Mouse (Mus musculus) cerebellum, postnatal 10 days (tissue): ENCODE measurements around the gene Sertad3.

Source experiments
- DNase-seq, 2 experiments: peaks; one replicate each; pipeline ENCODE4 v3.0.0; 2021; ENCODE audit warnings: mixed read lengths in 2 of 2

Gene Sertad3

GRCm38 (mm10) chr7:27471390-27472120, 2.0 kb upstream of the Sertad3 start:
- DNase-seq: no peak

- peak in 1 of 2 experiments; percentile 40 for DNase-seq
These were observed 972 bp upstream of the Sertad3 start for GRCm38 (mm10) chr7:27472596-27472995.

- DNase-seq: no peak
These were observed 394 bp downstream of the Sertad3 start for GRCm38 (mm10) chr7:27473835-27474489.

- DNase-seq: peak; percentile 99
These were observed 954 bp downstream of the Sertad3 start for GRCm38 (mm10) chr7:27474490-27474954.

GRCm38 (mm10) chr7:27475596-27475995, 2.0 kb downstream of the Sertad3 start:
- DNase-seq: no peak

- no peak for DNase-seq
These were observed 2.6 kb downstream of the Sertad3 start for GRCm38 (mm10) chr7:27476098-27476635.

GRCm38 (mm10) chr7:27478561-27478960, 5.0 kb downstream of the Sertad3 start:
- no peak for DNase-seq

- DNase-seq: no peak
These were observed 6.2 kb downstream of the Sertad3 start for GRCm38 (mm10) chr7:27479750-27480149.

GRCm38 (mm10) chr7:27480506-27480905, 6.9 kb downstream of the Sertad3 start:
- DNase-seq: no peak

- DNase-seq: no peak
These were observed 7.5 kb downstream of the Sertad3 start for GRCm38 (mm10) chr7:27480927-27481626.

- DNase-seq: peak; percentile 78 to 86
These were observed 8.0 kb downstream of the Sertad3 start for GRCm38 (mm10) chr7:27481627-27481969.

- no peak for DNase-seq
These were observed 10.3 kb downstream of the Sertad3 start for GRCm38 (mm10) chr7:27483860-27484259.

- DNase-seq: no peak
These were observed 12.7 kb downstream of the Sertad3 start for GRCm38 (mm10) chr7:27486102-27486769.

- peak; percentile 99 to 100 for DNase-seq
These were observed 13.5 kb downstream of the Sertad3 start, which contains the start of gene Sertad1 for GRCm38 (mm10) chr7:27486770-27487697. Sertad1 (plus strand) TSS chr7:27486910.

GRCm38 (mm10) chr7:27487740-27488268, 14.2 kb downstream of the Sertad3 start:
- peak; percentile 68 to 69 for DNase-seq

- peak; percentile 34 to 37 for DNase-seq
These were observed 15.8 kb downstream of the Sertad3 start for GRCm38 (mm10) chr7:27489270-27489869.

GRCm38 (mm10) chr7:27490227-27490542, 16.6 kb downstream of the Sertad3 start:
- DNase-seq: no peak

GRCm38 (mm10) chr7:27490543-27491329, 17.2 kb downstream of the Sertad3 start:
- peak; percentile 88 to 89 for DNase-seq

GRCm38 (mm10) chr7:27491856-27492255, 18.3 kb downstream of the Sertad3 start:
- no peak for DNase-seq

GRCm38 (mm10) chr7:27493022-27493421, 19.5 kb downstream of the Sertad3 start:
- no peak for DNase-seq
